Mouse (Mus musculus) liver, embryonic 11.5 days (tissue): ENCODE data around the gene Aurkaip1. TPM values are rescaled to one million over a fixed set of nuclear protein-coding genes. Genes with fewer than 3 reads are reported as not detected.

Experiments
- ATAC-seq: fragments of 200-750 bp; cut with Nextera tagmentation; replicated peaks from 2 replicates; pipeline ENCODE4 v1.8.0; 2017; ENCODE audit warnings: moderate number of reproducible peaks, mild to moderate bottlenecking, moderate TSS enrichment, moderate library complexity; ENCODE audit not compliant: low FRiP score
- DNase-seq: peaks from one replicate; pipeline ENCODE4 v3.0.0-alpha.2; 2017; ENCODE audit warnings: low spot score
- H3K27ac ChIP-seq: fragments of 300-500 bp; sonication (generic); 2 replicates; pipeline ENCODE4 v1.5.1; 2014; ENCODE audit warnings: mild to moderate bottlenecking, low read depth, low read length, control low read depth
- H3K27me3 ChIP-seq: fragments of 300-500 bp; sonication (generic); replicated peaks from 2 replicates; pipeline ENCODE4 v1.6.1; 2014; ENCODE audit warnings: low read length, mixed read lengths; ENCODE audit not compliant: control insufficient read depth, insufficient read depth
- H3K36me3 ChIP-seq: fragments of 300-500 bp; sonication (generic); 2 replicates; pipeline ENCODE4 v1.6.1; 2014; ENCODE audit warnings: mild to moderate bottlenecking, low read length, moderate library complexity, mixed read lengths; ENCODE audit not compliant: control insufficient read depth, insufficient read depth
- H3K4me1 ChIP-seq: fragments of 300-500 bp; sonication (generic); replicated peaks from 2 replicates; pipeline ENCODE4 v1.6.1; 2014; ENCODE audit warnings: low read length, mixed read lengths; ENCODE audit not compliant: control insufficient read depth, insufficient read depth
- H3K4me2 ChIP-seq: fragments of 300-500 bp; sonication (generic); 2 replicates; pipeline ENCODE4 v1.6.1; 2014; ENCODE audit warnings: mild to moderate bottlenecking, control low read depth, moderate library complexity
- H3K4me3 ChIP-seq: fragments of 300-500 bp; sonication (generic); 2 replicates; pipeline ENCODE4 v1.5.1; 2014; ENCODE audit warnings: low read depth, low read length, control low read depth
- H3K9ac ChIP-seq: fragments of 300-500 bp; sonication (generic); 2 replicates; pipeline ENCODE4 v1.6.1; 2014; ENCODE audit warnings: low read depth, low read length, control low read depth
- H3K9me3 ChIP-seq: fragments of 300-500 bp; sonication (generic); 2 replicates; pipeline ENCODE4 v1.6.1; 2016; ENCODE audit warnings: low read length, inconsistent platforms, mixed read lengths; ENCODE audit not compliant: control insufficient read depth
- WGBS: fragments of 180-500 bp; shearing (Covaris S2); extraction: QIAGEN DNeasy Blood & Tissue Kit; methylation state at CpG from one replicate; pipeline ENCODE4 v1.1.7; 2014; 5-methylcytosine and 5-hydroxymethylcytosine counted together
- polyA plus RNA-seq: library from polyadenylated mRNA; unstranded; fragments of >200 nt; fragmentation: Nextera tagmentation; extraction: Ambion mirVana; gene quantifications from 2 replicates; pipeline ENCODE4 v1.2.1, GENCODE M21; 2014

The Aurkaip1 gene
- polyA plus RNA-seq, 1 experiment from 2014 or later, result 212 TPM

DNA sequence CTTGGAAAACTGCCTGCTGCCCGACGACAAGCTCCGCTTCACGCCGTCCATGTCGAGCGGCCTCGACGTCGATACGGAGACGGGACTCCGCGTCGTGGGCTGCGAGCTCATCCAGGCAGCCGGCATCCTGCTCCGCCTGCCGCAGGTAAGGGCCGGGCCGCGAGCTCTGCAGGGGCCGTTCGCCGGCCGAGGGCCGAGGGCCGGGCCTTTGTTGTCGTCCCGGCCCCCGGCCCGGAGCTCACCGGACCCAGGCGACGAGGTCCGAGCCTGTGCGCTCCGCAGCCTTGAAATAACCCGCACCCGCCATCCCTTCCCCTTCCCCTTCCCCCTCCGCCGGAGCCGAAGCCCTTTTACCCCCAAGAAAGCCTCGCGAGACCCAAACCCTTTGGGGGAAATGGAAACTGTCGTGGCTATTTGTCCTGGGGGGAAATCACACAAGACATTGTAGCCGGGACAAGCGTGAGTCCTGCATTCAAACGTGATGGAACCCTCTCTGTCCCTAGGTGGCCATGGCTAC, 18.3 kb upstream of the Aurkaip1 start:
- Histone ChIP-seq H3K4me1 (peaks cover 18% of the 10 kb centered on the region; the same call in 1 of the 2 replicates), H3K4me3 (peak overlapping the region; percentile 95), H3K27ac (peak overlapping the region; percentile 87), H3K9ac (peak overlapping the region; percentile 98), H3K9me3 (no peaks in the 10 kb centered on the region), H3K36me3 (peaks cover 53% of the 10 kb centered on the region), H3K27me3 (no peaks in the 10 kb centered on the region), H3K4me2 (peak overlapping the region; percentile 78)
- whole genome bisulfite sequencing, result under 1% methylated on average over 48 of the region's 49 CpGs
- ATAC-seq (peak; percentile 40), DNase-seq (no peak)

DNA sequence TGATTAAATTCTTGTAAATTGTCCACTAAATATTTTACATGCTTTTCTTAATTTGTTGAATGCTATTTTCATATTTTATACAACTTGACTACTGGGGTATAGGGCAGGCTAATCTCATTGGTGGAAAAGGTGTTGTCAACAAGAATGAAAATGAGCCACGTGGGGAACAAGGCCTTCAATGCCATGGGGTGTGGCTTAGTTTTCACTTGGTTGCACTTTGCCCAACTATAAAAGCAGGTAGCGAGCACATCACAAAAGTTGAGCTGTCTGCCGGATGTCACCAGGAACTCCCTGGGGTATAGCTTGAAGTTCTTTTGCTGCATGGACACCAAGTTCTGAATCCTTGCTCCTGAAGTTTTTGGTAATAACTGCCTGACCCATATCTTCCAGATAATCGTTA, 13.5 kb upstream of the Aurkaip1 start:
- H3K36me3 ChIP-seq, result peaks cover 60% of the 10 kb centered on the region
- no peak overlapping the region for H3K27ac ChIP-seq
- no peak overlapping the region for H3K4me2 ChIP-seq
- H3K4me3 ChIP-seq, result no peak overlapping the region
- H3K4me1 ChIP-seq, result peaks cover 11% of the 10 kb centered on the region; the same call in 1 of the 2 replicates
- H3K9ac ChIP-seq, result no peak overlapping the region
- DNase-seq (no peak), ATAC-seq (no peak)
- 88% methylated on average over 4 of the region's 4 CpGs for WGBS
- no peaks in the 10 kb centered on the region for H3K9me3 ChIP-seq
- H3K27me3 ChIP-seq, result no peaks in the 10 kb centered on the region

DNA sequence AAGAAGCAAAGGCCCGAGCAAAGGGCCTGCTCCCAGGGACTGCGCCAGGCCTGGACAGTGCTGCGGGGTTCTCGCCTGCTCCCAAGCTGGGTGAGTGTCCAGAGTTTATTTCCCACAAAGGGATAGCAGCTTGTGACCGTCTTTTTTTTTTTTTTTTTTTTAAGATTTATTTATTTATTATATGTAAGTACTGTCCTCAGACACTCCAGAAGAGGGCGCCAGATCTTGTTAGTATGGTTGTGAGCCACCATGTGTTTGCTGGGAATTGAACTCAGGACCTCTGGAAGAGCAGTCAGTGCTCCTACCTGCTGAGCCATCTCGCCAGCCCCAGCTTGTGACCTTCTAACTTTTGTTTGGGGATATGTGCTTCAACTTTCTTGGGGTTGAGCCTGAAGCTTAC, 10.0 kb upstream of the Aurkaip1 start:
- Histone ChIP-seq H3K9me3 (no peaks in the 10 kb centered on the region), H3K36me3 (peaks cover 72% of the 10 kb centered on the region), H3K27me3 (no peaks in the 10 kb centered on the region), H3K4me2 (no peak overlapping the region), H3K4me1 (no peaks in the 10 kb centered on the region), H3K9ac (no peak overlapping the region), H3K27ac (no peak overlapping the region), H3K4me3 (no peak overlapping the region)
- no peak for DNase-seq
- no peak for ATAC-seq
- WGBS, result 80% methylated on average over 7 of the region's 7 CpGs

DNA sequence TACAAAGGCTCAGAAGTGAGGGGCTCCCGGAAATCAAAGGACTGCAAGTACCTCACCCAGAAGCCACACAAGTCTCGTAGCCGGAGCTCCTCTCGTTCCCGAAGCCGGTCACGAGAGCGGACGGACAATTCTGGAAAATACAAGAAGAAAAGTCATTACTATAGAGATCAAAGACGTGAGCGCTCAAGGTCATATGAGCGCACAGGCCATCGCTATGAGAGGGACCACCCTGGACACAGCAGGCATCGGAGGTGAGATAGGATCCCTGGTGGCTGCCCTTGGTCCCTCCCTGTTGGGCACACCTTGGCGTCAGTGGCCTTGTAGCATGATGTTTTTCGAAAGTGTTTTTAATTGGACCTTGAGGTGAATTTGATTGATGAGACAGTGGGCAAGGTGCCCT, 7.6 kb upstream of the Aurkaip1 start:
- WGBS, result 96% methylated on average over 16 of the region's 16 CpGs
- no peaks in the 10 kb centered on the region for H3K9me3 ChIP-seq
- no peak overlapping the region for H3K4me3 ChIP-seq
- H3K36me3 ChIP-seq, result peaks cover 59% of the 10 kb centered on the region
- H3K27me3 ChIP-seq, result no peaks in the 10 kb centered on the region
- H3K27ac ChIP-seq, result no peak overlapping the region
- no peak for DNase-seq
- no peak for ATAC-seq
- H3K4me2 ChIP-seq, result no peak overlapping the region
- no peak overlapping the region for H3K9ac ChIP-seq
- no peaks in the 10 kb centered on the region for H3K4me1 ChIP-seq

DNA sequence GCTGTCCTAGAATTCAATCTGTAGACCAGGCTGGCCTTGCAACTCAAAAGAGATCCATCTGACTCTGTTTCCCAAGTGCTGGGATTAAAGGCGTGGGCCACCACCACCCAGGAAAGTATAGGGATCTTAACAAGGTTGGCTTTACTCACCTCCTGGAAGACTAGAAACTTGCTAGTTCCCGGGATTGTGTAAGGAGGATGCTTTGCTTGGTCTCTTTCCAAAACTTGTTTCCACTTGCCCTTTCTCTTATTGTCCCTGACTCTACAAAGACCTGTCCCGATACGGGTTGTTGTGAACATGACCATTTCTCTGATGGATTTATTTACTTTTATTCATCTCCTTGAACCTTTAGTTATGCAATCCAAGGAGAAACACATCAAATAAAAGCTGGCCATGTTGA, 1.2 kb upstream of the Aurkaip1 start:
- DNase-seq (no peak), ATAC-seq (no peak)
- Histone ChIP-seq H3K9me3 (no peaks in the 10 kb centered on the region), H3K4me3 (peak overlapping the region; percentile 0; the same call in 1 of the 2 replicates), H3K4me1 (peaks cover 20% of the 10 kb centered on the region), H3K27me3 (no peaks in the 10 kb centered on the region), H3K4me2 (no peak overlapping the region), H3K9ac (no peak overlapping the region), H3K27ac (no peak overlapping the region), H3K36me3 (peaks cover 19% of the 10 kb centered on the region; the same call in 1 of the 2 replicates)
- 93% methylated on average over 4 of the region's 4 CpGs for WGBS

DNA sequence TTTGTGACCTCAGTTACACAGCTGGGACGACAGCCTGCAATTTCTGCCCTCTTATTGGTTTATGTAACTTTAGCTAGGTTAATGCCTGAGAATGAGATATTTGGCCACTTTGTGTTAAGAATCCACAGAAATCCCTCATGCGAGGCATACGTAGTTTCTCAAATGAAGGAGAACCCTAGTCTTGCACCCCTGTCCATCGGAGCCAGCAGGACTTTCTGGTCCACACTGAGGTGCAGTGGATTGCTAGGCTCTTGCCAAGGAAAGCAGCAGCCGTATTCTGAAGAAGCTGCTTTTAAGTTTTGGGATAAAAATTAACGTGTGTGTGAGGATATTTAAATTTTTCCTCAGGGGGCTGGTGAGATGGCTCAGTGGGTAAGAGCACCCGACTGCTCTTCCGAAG, 476 bp upstream of the Aurkaip1 start:
- Histone ChIP-seq H3K4me1 (peaks cover 20% of the 10 kb centered on the region), H3K27me3 (no peaks in the 10 kb centered on the region), H3K4me3 (peak overlapping the region; percentile 93), H3K36me3 (peaks cover 13% of the 10 kb centered on the region; the same call in 1 of the 2 replicates), H3K9ac (no peak overlapping the region), H3K27ac (no peak overlapping the region), H3K4me2 (peak overlapping the region; percentile 97), H3K9me3 (no peaks in the 10 kb centered on the region)
- DNase-seq, result no peak
- WGBS, result 50% methylated on average over 8 of the region's 8 CpGs
- ATAC-seq, result no peak

DNA sequence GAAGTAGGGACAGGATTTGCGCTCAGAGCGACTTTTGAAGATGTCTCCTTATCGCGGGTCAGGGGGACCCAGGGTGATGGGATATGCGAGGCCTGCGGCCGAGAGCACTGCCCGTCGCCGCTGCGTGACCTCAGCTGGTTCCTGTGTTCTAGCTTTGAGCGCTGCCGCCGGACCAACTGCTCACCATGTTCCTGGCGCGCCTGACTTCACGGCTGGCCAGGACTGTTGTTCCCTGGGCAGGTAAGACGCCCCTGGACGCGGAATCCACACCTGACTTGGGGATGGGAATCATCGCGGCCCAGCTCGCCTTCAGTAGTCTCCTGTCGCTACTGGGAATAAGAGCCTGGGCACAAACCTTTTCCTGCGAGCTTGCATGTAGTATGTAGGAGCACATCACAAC, 759 bp downstream of the Aurkaip1 start:
- peak overlapping the region; percentile 97 for H3K4me2 ChIP-seq
- DNase-seq, result no peak
- ATAC-seq, result peak; percentile 7

DNA sequence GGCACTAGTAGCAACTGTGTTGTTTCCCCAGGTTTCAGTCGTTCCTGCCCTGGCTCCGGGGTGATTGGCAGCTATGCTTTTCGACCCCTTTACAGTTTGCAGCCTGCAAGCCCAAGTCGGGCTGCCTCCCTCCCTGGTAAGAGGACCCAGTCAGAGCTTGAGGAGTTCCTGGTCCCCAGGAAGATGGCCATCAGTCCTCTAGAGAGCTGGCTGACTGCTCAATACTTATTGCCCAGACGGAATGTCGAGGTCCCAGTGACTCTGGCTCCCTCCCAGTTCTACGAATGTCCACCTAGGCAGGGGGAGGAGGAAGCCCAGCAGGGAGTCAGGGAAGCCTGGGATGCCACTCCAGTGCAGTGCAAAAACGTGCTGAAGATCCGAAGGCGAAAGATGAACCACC, 1.2 kb downstream of the Aurkaip1 start:
- Histone ChIP-seq H3K9me3 (no peaks in the 10 kb centered on the region), H3K4me3 (peak overlapping the region; percentile 93), H3K4me1 (peaks cover 20% of the 10 kb centered on the region), H3K4me2 (peak overlapping the region; percentile 97), H3K9ac (peak overlapping the region; percentile 90), H3K36me3 (peaks cover 7% of the 10 kb centered on the region; the same call in 1 of the 2 replicates), H3K27me3 (no peaks in the 10 kb centered on the region), H3K27ac (peak overlapping the region; percentile 85)
- 50% methylated on average over 10 of the region's 10 CpGs for WGBS
- DNase-seq, result no peak
- ATAC-seq, result no peak

More for the DNA sequence above, 759 bp downstream of the Aurkaip1 start:
- H3K27ac ChIP-seq, result peak overlapping the region; percentile 85
- H3K4me1 ChIP-seq, result peaks cover 20% of the 10 kb centered on the region
- H3K9ac ChIP-seq, result peak overlapping the region; percentile 90
- H3K27me3 ChIP-seq, result no peaks in the 10 kb centered on the region
- H3K36me3 ChIP-seq, result peaks cover 11% of the 10 kb centered on the region; the same call in 1 of the 2 replicates
- peak overlapping the region; percentile 93 for H3K4me3 ChIP-seq
- no peaks in the 10 kb centered on the region for H3K9me3 ChIP-seq
- under 1% methylated on average over 25 of the region's 25 CpGs for WGBS

DNA sequence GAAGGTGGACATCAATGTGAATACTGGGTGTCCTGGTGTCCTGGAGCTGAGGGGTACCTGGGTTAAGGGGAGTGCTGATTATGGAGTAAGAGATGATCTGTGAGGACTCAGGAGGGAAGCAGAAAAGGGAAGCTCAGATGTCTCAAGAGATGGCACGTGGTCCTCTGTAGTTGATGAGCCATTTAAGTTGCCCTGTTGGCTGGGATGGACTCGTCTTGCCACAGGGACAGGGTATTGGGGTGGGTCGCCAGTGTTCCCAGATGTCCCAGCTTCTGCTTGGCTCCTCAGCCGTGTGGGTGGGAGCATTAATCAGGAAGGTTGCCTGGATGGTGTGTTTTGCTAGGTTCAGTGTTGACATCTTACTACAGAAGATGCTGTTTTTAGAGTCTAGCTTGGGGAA, 2.2 kb downstream of the Aurkaip1 start:
- Histone ChIP-seq H3K4me1 (peaks cover 20% of the 10 kb centered on the region), H3K4me2 (peak overlapping the region; percentile 97), H3K9ac (no peak overlapping the region), H3K36me3 (0 out of 2 replicates have a peak, but pooled peaks cover 5% of the 10 kb centered on the region), H3K27me3 (no peaks in the 10 kb centered on the region), H3K9me3 (no peaks in the 10 kb centered on the region), H3K27ac (no peak overlapping the region), H3K4me3 (no peak overlapping the region)
- DNase-seq (no peak), ATAC-seq (no peak)
- WGBS, result 80% methylated on average over 4 of the region's 4 CpGs
